Mouse (Mus musculus) CH12.LX (cell line): ENCODE data around the gene Pla2g2e. TPM values are rescaled to one million over a fixed set of nuclear protein-coding genes. Genes with fewer than 3 reads are reported as not detected.

Experiments
- DNase-seq: peaks from one replicate; pipeline ENCODE4 v3.0.0-alpha.2; 2013; ENCODE audit errors: extremely low read depth
- H3K27ac ChIP-seq: 2 replicates; pipeline ENCODE4 v1.5.1; 2012; ENCODE audit warnings: low read depth, mild to moderate bottlenecking, control low read depth, moderate library complexity; ENCODE audit not compliant: insufficient read depth
- H3K27me3 ChIP-seq: replicated peaks from 2 replicates; pipeline ENCODE3; 2012; ENCODE audit warnings: inconsistent platforms
- H3K36me3 ChIP-seq, 2 experiments: replicated peaks in 1 of 2; 2 replicates each; pipeline versions ENCODE3 to v1.6.1; 2012; ENCODE audit warnings: inconsistent platforms in 1 of 2, low read length in 1 of 2, mild to moderate bottlenecking in 1 of 2, mixed read lengths in 1 of 2, moderate library complexity in 1 of 2; ENCODE audit not compliant: control insufficient read depth in 1 of 2, insufficient read depth in 1 of 2
- H3K4me1 ChIP-seq, 2 experiments: 2 replicates each; pipeline ENCODE4 v1.6.1; 2012; ENCODE audit warnings: inconsistent platforms in 1 of 2, moderate library complexity in 1 of 2; ENCODE audit not compliant: insufficient read depth in 2 of 2, control insufficient read depth in 1 of 2
- H3K4me2 ChIP-seq: 2 replicates; pipeline ENCODE4 v1.6.1; 2012; ENCODE audit warnings: low read depth, mild to moderate bottlenecking, control low read depth; ENCODE audit not compliant: poor library complexity, insufficient read depth, severe bottlenecking
- H3K4me3 ChIP-seq, 3 experiments: fragments of 150-350 bp in 1 of 3; sonication (generic) in 1 of 3; replicated peaks in 1 of 3; 2 replicates each; pipeline versions ENCODE3 to v1.5.1; 2011 to 2012; ENCODE audit warnings: low read depth in 2 of 3, low read length in 2 of 3, mild to moderate bottlenecking in 2 of 3, moderate library complexity in 2 of 3, control low read depth in 1 of 3, improper control_type of control experiment in 1 of 3, inconsistent platforms in 1 of 3, mixed read lengths in 1 of 3; ENCODE audit not compliant: poor library complexity in 1 of 3
- H3K79me2 ChIP-seq: replicated peaks from 2 replicates; pipeline ENCODE4 v1.6.1; 2012; ENCODE audit warnings: mild to moderate bottlenecking, moderate library complexity; ENCODE audit not compliant: control insufficient read depth, poor library complexity, insufficient read depth, severe bottlenecking; ENCODE audit errors: extremely low read depth
- H3K9ac ChIP-seq: 2 replicates; pipeline ENCODE4 v1.6.1; 2012; ENCODE audit warnings: low read depth, mild to moderate bottlenecking, control low read depth, moderate library complexity; ENCODE audit not compliant: insufficient read depth
- H3K9me3 ChIP-seq: replicated peaks from 2 replicates; pipeline ENCODE3; 2012; ENCODE audit warnings: low read length, inconsistent platforms, mixed read lengths
- BHLHE40 ChIP-seq: IDR thresholded peaks from 2 replicates; pipeline ENCODE4 v1.6.1; 2011; ENCODE audit warnings: mild to moderate bottlenecking, low read depth, low read length, improper control_type of control experiment
- CHD2 ChIP-seq: IDR thresholded peaks from 2 replicates; pipeline ENCODE4 v1.6.1; 2011; ENCODE audit warnings: low read length, improper control_type of control experiment
- CTCF ChIP-seq, 2 experiments: IDR thresholded peaks in 1 of 2; conservative IDR thresholded peaks in 1 of 2; 2 replicates each; pipeline ENCODE4 v1.5.1; 2011 to 2012; ENCODE audit warnings: low read depth in 2 of 2, low read length in 2 of 2, improper control_type of control experiment in 1 of 2, inconsistent platforms in 1 of 2, mild to moderate bottlenecking in 1 of 2, moderate library complexity in 1 of 2
- E2F4 ChIP-seq: IDR thresholded peaks from 2 replicates; pipeline ENCODE4 v1.6.1; 2011; ENCODE audit warnings: low read depth, low read length, improper control_type of control experiment; ENCODE audit not compliant: insufficient replicate concordance
- ELF1 ChIP-seq: IDR thresholded peaks from 2 replicates; pipeline ENCODE4 v1.6.1; 2014; ENCODE audit warnings: low read depth, mild to moderate bottlenecking, inconsistent platforms, low read length, improper control_type of control experiment
- ETS1 ChIP-seq: conservative IDR thresholded peaks from 2 replicates; pipeline ENCODE4 v1.6.1; 2012; ENCODE audit warnings: low read depth, mild to moderate bottlenecking, inconsistent platforms, low read length, improper control_type of control experiment, moderate library complexity
- GABPA ChIP-seq: IDR thresholded peaks from 2 replicates; pipeline ENCODE4 v1.6.1; 2012; ENCODE audit warnings: low read depth, low read length, improper control_type of control experiment, inconsistent platforms; ENCODE audit not compliant: insufficient replicate concordance
- HCFC1 ChIP-seq: IDR thresholded peaks from 2 replicates; pipeline ENCODE4 v1.6.1; 2012; ENCODE audit warnings: low read depth, mild to moderate bottlenecking, inconsistent platforms, low read length, improper control_type of control experiment
- IRF4 ChIP-seq: IDR thresholded peaks from 2 replicates; pipeline ENCODE4 v1.6.1; 2014; ENCODE audit warnings: low read depth, mild to moderate bottlenecking, inconsistent platforms, low read length, improper control_type of control experiment
- JUND ChIP-seq: conservative IDR thresholded peaks from 2 replicates; pipeline ENCODE4 v1.6.1; 2011; ENCODE audit warnings: low read depth, low read length, improper control_type of control experiment
- KAT2A ChIP-seq: IDR thresholded peaks from 2 replicates; pipeline ENCODE4 v1.6.1; 2012; ENCODE audit warnings: low read length, improper control_type of control experiment, inconsistent platforms; ENCODE audit not compliant: insufficient replicate concordance
- MAFK ChIP-seq: IDR thresholded peaks from 2 replicates; pipeline ENCODE4 v1.6.1; 2011; ENCODE audit warnings: low read length, improper control_type of control experiment; ENCODE audit not compliant: insufficient replicate concordance
- MAX ChIP-seq: IDR thresholded peaks from 2 replicates; pipeline ENCODE4 v1.6.1; 2011; ENCODE audit warnings: low read length, improper control_type of control experiment
- MAZ ChIP-seq: IDR thresholded peaks from 2 replicates; pipeline ENCODE4 v1.6.1; 2012; ENCODE audit warnings: low read depth, mild to moderate bottlenecking, inconsistent platforms, low read length, improper control_type of control experiment, moderate library complexity
- MEF2A ChIP-seq: IDR thresholded peaks from 2 replicates; pipeline ENCODE4 v1.6.1; 2014; ENCODE audit warnings: low read depth, mild to moderate bottlenecking, inconsistent platforms, low read length, improper control_type of control experiment, borderline replicate concordance
- MXI1 ChIP-seq: IDR thresholded peaks from 2 replicates; pipeline ENCODE4 v1.6.1; 2011; ENCODE audit warnings: mild to moderate bottlenecking, low read depth, low read length, improper control_type of control experiment
- MYC ChIP-seq: IDR thresholded peaks from 2 replicates; pipeline ENCODE4 v1.6.1; 2011; ENCODE audit warnings: low read depth, mild to moderate bottlenecking, improper control_type of control experiment, low read length
- NRF1 ChIP-seq: IDR thresholded peaks from 2 replicates; pipeline ENCODE4 v1.6.1; 2014; ENCODE audit warnings: low read depth, mild to moderate bottlenecking, inconsistent platforms, low read length, improper control_type of control experiment, moderate library complexity
- PAX5 ChIP-seq: IDR thresholded peaks from 2 replicates; pipeline ENCODE4 v1.6.1; 2012; ENCODE audit warnings: low read length, inconsistent platforms, mixed read lengths
- POLR2A ChIP-seq: IDR thresholded peaks from 2 replicates; pipeline ENCODE4 v1.6.1; 2011; ENCODE audit warnings: low read depth, mild to moderate bottlenecking, improper control_type of control experiment, low read length
- RAD21 ChIP-seq: IDR thresholded peaks from 2 replicates; pipeline ENCODE4 v1.6.1; 2011; ENCODE audit warnings: low read depth, mild to moderate bottlenecking, low read length, improper control_type of control experiment, moderate library complexity
- SIN3A ChIP-seq: IDR thresholded peaks from 2 replicates; pipeline ENCODE4 v1.6.1; 2012; ENCODE audit warnings: low read length, improper control_type of control experiment, inconsistent platforms
- SMC3 ChIP-seq: IDR thresholded peaks from 2 replicates; pipeline ENCODE4 v1.6.1; 2011; ENCODE audit warnings: low read depth, low read length, improper control_type of control experiment
- TBP ChIP-seq: conservative IDR thresholded peaks from 2 replicates; pipeline ENCODE4 v1.6.1; 2011; ENCODE audit warnings: low read depth, low read length, improper control_type of control experiment
- TCF12 ChIP-seq: IDR thresholded peaks from 2 replicates; pipeline ENCODE4 v1.6.1; 2014; ENCODE audit warnings: low read depth, mild to moderate bottlenecking, inconsistent platforms, low read length, improper control_type of control experiment
- UBTF ChIP-seq: IDR thresholded peaks from 2 replicates; pipeline ENCODE4 v1.6.1; 2012; ENCODE audit warnings: low read depth, mild to moderate bottlenecking, inconsistent platforms, low read length, improper control_type of control experiment, moderate library complexity
- USF1 ChIP-seq: IDR thresholded peaks from 2 replicates; pipeline ENCODE4 v1.6.1; 2014; ENCODE audit warnings: low read depth, mild to moderate bottlenecking, inconsistent platforms, low read length, improper control_type of control experiment
- USF2 ChIP-seq: conservative IDR thresholded peaks from 2 replicates; pipeline ENCODE4 v1.6.1; 2011; ENCODE audit warnings: low read depth, low read length, improper control_type of control experiment
- ZKSCAN1 ChIP-seq: IDR thresholded peaks from 2 replicates; pipeline ENCODE4 v1.6.1; 2012; ENCODE audit warnings: low read depth, inconsistent platforms, low read length, improper control_type of control experiment, borderline replicate concordance
- ZMIZ1 ChIP-seq: IDR thresholded peaks from 2 replicates; pipeline ENCODE4 v1.6.1; 2012; ENCODE audit warnings: low read depth, mild to moderate bottlenecking, inconsistent platforms, low read length, improper control_type of control experiment
- dilution Hi-C: fragments of 300-500 bp; cut with MboI; formaldehyde crosslinking; loops from 2 replicates; pipeline ENCODE4 v1.14.3; 2020; ENCODE audit warnings: low sequenced_read_pairs; ENCODE audit not compliant: extremely low pct_unique_long_range_greater_than_20kb, extremely low pct_ligation_motif_present
- in situ Hi-C: fragments of 300-500 bp; cut with MboI; formaldehyde crosslinking; loops from 3 replicates; pipeline ENCODE4 v1.14.3; 2019; ENCODE audit warnings: low sequenced_read_pairs, low pct_ligation_motif_present, low pct_unique_long_range_greater_than_20kb, mixed read lengths
- polyA plus RNA-seq: library from polyadenylated mRNA; unstranded; fragments of >175 nt; gene quantifications from 2 replicates; pipeline ENCODE4 v1.2.1, GENCODE M21; 2012; ENCODE audit warnings: low read depth; ENCODE audit not compliant: insufficient read length
- total RNA-seq, 2 experiments: library from RNA; depleted of rRNA; stranded (reverse); fragments of 300-350 nt in 1 of 2; fragments of >200 nt in 1 of 2; gene quantifications; 2 replicates each; pipeline ENCODE4 v1.2.3; 2012 to 2014

Gene Pla2g2e
- total and polyA plus RNA-seq, 3 experiments = 0.30 TPM; not detected in 2

DNA sequence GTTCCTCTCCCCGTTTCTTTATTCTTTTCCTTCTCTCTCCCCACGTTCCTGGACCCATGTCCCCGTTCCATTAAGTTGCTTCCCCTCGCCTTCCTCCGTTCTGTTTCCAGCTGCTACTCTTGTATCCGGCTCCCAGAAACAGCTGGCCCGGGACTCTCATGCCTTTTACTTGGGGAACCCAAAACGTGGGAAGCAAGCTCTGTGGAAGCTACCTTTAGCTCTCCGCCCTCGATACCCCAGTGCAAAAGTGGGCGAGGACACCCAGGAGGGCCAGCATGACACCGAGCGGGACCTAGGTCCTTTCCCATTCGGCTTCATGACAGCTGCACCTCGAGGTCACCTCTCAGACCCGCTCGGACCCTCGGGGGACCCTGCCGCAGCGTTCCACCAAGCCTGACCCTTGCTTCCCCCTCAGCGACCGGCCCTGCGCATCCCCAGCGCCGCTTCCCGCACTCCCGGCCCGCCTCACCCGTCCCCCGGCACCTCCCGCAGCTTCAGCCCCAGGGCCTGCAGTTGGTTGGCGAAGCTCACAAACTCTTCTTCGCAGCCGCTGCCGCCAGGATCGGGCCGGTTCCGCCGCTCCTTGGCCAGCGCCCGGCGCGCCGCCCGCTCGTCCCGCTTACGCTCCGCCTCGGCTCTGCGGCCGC lies 35.5 kb downstream of the Pla2g2e start:
- TF ChIP-seq NRF1 = no peak
- TF ChIP-seq JUND = no peak
- TF ChIP-seq MEF2A = no peak
- no peak for TF ChIP-seq ZMIZ1
- no peak for TF ChIP-seq SMC3
- no peak for TF ChIP-seq PAX5
- TF ChIP-seq CHD2 = no peak
- no peak for TF ChIP-seq TCF12
- TF ChIP-seq E2F4 = no peak
- TF ChIP-seq MAZ = no peak
- no peak for TF ChIP-seq IRF4
- TF ChIP-seq KAT2A = no peak
- no peak for TF ChIP-seq RAD21
- Histone ChIP-seq H3K36me3 (peaks cover 5 to 22% of the 10 kb centered on the region in 2 experiments), H3K9me3 (peaks cover 7% of the 10 kb centered on the region), H3K4me1 (peaks cover 2 to 14% of the 10 kb centered on the region in 2 experiments; a peak in 3 of 4 replicates), H3K9ac (peak overlapping the region; percentile 67), H3K27me3 (peaks cover 4% of the 10 kb centered on the region), H3K79me2 (no peaks in the 10 kb centered on the region), H3K4me3 (peak overlapping the region; percentile 57 to 89 (median 76)), H3K27ac (no peak overlapping the region), H3K4me2 (peak overlapping the region; percentile 97)
- dilution Hi-C loops = no loop called here
- DNase-seq = no peak
- in situ Hi-C loops = no loop called here

DNA sequence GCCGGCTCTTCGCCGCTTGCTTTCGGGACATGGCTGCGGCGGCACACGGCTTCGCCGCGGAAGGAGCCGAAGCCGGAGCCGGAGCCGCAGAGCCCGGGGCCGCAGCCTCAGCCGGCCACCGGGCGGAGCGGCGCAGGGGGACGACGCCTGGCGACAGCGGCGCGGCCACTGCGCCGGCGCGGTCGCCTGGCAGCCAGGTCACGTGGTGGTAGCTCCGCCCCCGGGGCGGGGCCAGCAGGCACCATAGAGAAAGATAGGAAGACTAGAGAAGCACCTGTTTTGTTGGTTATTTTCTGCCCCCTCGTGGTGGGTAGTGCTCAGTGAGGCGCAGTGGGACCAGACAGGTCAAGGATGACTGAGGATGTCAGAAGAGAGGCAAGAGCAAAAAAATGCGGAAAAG lies 36.1 kb downstream of the Pla2g2e start, which contains the start of gene Otud3:
TSS of gene Otud3 (minus strand) at position 149 of the 400 bp plus-strand sequence.
- Histone ChIP-seq H3K36me3 (peaks cover 4 to 21% of the 10 kb centered on the region in 2 experiments), H3K4me3 (peak within 1 kb of the TSS; percentile 57 to 89 (median 76)), H3K4me2 (peak within 1 kb of the TSS; percentile 97), H3K9me3 (peaks cover 7% of the 10 kb centered on the region), H3K4me1 (peaks cover 2 to 14% of the 10 kb centered on the region in 2 experiments; a peak in 3 of 4 replicates), H3K9ac (peak within 1 kb of the TSS; percentile 67), H3K79me2 (no peaks in the 10 kb centered on the region), H3K27ac (no peak within 1 kb of the TSS), H3K27me3 (peaks cover 6% of the 10 kb centered on the region)
- in situ Hi-C loops (no loop called here), dilution Hi-C loops (no loop called here)
- DNase-seq = peak; percentile 97
- peak; percentile 78; the same call in 1 of the 2 replicates for TF ChIP-seq MXI1
- TF ChIP-seq MAX = peak; percentile 96
- TF ChIP-seq BHLHE40 = no peak; the same call in 1 of the 2 replicates
- TF ChIP-seq HCFC1 = peak; percentile 80
- peak; percentile 20; the same call in 1 of the 2 replicates for TF ChIP-seq ETS1
- peak; percentile 74 for TF ChIP-seq TCF12
- TF ChIP-seq USF2 = peak; percentile 92
- TF ChIP-seq MEF2A = peak; percentile 18; the same call in 1 of the 2 replicates
- peak; percentile 23 to 82; a peak in 3 of 4 replicates for TF ChIP-seq CTCF (conservative IDR thresholded peaks at IDR 0.05 in 1 of 2, IDR thresholded peaks at IDR 0.05 in 1 of 2; ENCODE audit: low read depth in 2 of 2, low read length in 2 of 2)
- TF ChIP-seq MAZ = 0 out of 2 replicates have a peak, but pooled peaks have one; percentile 25
- TF ChIP-seq ZKSCAN1 = no peak
- peak; percentile 20; the same call in 1 of the 2 replicates for TF ChIP-seq GABPA
- no peak for TF ChIP-seq MAFK
- 0 out of 2 replicates have a peak, but pooled peaks have one; percentile 17 for TF ChIP-seq MYC
- TF ChIP-seq NRF1 = peak; percentile 89
- peak; percentile 36; the same call in 1 of the 2 replicates for TF ChIP-seq SMC3
- peak; percentile 61; the same call in 1 of the 2 replicates for TF ChIP-seq ELF1
- TF ChIP-seq POLR2A = peak; percentile 86
- TF ChIP-seq SIN3A = peak; percentile 71; the same call in 1 of the 2 replicates
- peak; percentile 48; the same call in 1 of the 2 replicates for TF ChIP-seq TBP
- TF ChIP-seq USF1 = peak; percentile 97
- 0 out of 2 replicates have a peak, but pooled peaks have one; percentile 80 for TF ChIP-seq UBTF
